Mouse (Mus musculus) testis, adult 10 weeks (tissue): ENCODE measurements around the gene Zkscan5. TPM values are rescaled to one million over a fixed set of nuclear protein-coding genes. Genes with fewer than 3 reads are reported as not detected.

Experiments used
- polyA plus RNA-seq: library from polyadenylated mRNA; stranded (reverse); fragments of 350-450 nt; fragmentation: Illumina TruSeq; extraction: RNeasy Lipid Tissue Mini Kit (QIAGEN cat#74804); gene quantifications from one replicate; pipeline ENCODE4 v1.2.3, GENCODE M21; 2014; ENCODE audit warnings: low read depth, low replicate concordance

Gene Zkscan5
- polyA plus RNA-seq: 11.5 TPM

DNA sequence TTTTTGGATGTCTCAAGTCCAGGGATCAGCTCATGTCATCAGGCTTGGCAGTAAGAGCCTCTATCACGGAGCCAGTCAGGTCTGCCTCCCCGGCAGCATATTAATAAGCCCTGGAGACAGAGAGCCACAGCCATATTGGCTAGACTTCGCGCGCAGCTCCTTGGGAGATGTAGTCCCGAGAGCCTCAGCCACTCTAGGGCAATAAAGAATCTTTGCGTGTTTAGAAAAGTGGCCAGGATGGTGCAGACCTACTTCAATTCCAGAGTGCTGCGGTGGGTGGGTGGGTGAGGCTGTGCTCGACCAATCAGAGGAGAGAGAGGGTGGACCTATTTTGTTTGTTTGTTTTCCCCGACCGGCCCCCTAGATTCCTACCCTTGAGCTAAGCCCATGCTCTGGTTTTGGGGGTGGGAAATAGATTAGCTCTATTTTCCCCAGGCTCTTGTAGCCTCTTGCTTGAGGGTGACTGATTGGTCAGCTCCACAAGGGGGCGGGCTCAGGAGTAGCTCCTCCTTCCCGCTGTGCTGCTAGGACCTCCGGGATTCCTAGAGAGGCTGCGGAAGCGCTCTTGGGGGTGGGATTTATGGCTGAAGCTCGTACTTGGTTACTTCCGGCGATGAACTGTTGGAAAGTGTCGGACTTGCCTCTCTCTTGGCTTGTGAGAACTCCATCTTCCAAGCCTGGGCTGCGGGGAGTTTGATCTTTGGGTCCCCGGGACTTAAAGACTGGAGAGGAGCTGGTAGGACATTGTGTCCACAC is at the start of gene Zkscan5:
TSS of gene Zkscan5 (plus strand) at position 627 of the 756 bp plus-strand sequence.

DNA sequence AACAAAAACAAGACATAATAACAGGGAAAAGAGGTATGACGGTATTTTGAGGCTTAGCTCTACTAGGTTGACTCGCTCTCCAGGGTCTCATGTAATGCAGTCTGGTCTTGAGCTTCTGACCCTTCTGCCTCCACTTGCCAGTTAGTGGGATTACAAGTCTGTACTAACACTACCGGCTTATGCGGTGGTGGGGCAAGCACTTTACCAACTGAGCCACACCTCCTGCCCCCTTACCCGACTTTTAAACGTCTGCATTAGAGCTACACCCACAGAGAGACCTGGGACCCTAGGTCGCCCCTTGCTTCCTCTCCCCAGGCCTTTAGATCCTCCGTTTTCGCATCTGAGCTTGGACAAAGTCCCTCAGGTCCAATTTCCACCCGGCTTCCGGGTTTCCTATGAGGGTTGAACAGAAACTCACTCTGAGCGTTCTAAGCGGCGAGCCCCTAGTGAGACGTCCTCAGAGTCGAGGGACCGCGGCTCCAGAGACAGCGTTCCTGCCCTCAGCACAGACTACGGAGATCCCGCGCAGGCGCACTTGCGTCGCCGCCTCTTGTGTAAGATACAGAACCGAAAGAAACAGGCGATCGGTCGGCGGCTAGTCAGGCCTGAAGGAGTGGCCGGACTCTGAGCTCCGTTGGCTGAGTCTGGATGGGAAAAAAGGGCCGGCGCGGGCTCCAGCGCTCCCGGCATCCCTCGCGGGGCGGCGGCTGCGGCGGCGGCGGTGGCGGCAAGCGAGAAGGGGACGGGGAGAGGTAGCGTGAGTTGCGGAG is 37.6 kb upstream of the Zkscan5 start, which contains the start of the genes Ptcd1 and Cpsf4:
TSS of gene Ptcd1 (minus strand) at position 573 of the 770 bp plus-strand sequence.
TSS of gene Cpsf4 (plus strand) at position 678 of the 770 bp plus-strand sequence.

DNA sequence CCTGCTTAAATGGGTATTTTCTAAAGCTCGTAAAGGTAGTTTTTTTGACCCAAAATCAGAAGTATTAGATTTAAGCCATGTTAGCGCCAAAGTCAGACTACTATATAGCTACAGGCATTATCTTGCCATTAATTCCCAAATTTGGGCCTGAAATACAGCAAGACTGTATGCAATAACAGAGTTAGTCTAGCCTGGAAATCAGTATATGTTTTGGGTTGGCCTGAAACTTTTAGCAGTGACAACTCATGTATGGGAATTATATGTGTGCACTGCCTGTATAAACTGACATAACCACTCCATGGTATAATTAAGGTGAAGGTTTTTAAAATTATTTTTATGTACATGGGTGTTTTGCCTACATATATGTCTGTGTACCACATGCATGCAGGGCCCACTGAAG is 12.4 kb upstream of the Zkscan5 start, which contains the start of gene Atp5j2:
TSS of gene Atp5j2 (minus strand) at position 101 of the 400 bp plus-strand sequence.

DNA sequence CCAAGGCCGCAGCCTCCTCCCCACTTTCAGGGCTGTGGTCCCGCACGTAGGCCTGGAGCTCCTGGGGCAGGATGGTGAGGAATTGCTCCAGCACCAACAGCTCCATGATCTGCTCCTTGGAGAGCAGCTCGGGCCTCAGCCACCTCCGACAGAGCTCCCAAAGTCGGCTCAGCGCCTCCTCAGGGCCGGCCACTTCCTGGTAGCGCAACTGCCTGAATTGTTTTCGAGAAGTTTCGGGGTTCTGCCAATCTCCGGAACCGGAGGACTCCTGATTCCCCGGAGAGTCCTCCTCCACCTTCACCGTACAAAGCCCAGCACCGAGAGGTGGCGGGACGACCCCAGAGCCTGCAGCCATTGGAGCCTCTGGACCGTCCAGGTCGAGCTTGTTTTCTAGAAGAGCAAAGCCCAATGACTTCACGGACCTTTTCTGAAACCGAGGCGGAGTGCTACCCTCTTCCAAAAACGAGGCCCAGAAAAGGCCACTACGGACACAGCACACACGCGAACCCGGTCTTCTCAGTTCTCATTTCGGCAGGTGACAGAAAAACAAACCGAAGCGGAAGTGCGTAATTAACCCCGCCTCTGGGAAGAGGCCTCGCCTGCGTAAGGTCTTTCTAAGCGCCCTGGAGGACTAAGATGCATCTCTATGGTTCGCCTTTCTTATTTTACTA is 2.9 kb upstream of the Zkscan5 start, which contains the start of gene Zkscan14:
TSS of gene Zkscan14 (minus strand) at position 548 of the 671 bp plus-strand sequence.

DNA sequence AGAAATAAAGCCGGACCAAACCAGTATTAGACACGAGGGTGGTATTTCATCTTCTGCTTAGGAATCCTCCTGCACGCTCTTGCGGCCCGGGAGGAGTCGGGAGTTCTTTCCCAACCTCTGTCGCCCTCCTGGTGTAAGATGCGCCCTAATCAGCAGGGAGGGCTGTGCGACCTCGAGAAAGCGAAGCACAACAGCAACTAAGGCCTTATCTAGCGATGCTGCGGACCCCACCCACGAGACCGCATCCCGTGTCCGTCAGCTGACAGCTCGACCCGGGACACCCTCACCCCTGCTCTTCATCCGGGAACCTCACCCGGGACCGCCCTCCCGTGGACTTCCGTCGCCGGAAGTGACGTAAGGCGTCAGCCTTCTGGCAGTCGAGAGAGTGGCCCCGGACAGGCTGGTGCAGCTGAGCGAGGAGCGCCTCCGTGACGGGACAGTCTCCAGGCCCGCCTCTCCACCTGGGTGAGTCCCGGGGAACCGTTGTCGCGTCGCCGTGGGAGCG is 27.1 kb downstream of the Zkscan5 start, which contains the start of gene Zfp655:
TSS of gene Zfp655 (plus strand) at position 349 of the 505 bp plus-strand sequence.

Other genes with a start within 250 kb of the Zkscan5 start
- gene Smurf1, start 238.7 kb upstream of the Zkscan5 start, polyA plus RNA-seq: 26.5 TPM
- 52.5 TPM for gene Gm4871, start 171.8 kb upstream of the Zkscan5 start, polyA plus RNA-seq
- 98.7 TPM for gene 1700018F24Rik, start 161.6 kb upstream of the Zkscan5 start, polyA plus RNA-seq
- 33.9 TPM for gene Arpc1a, start 120.7 kb upstream of the Zkscan5 start, polyA plus RNA-seq
- 0.15 TPM for gene Kpna7, start 120.5 kb upstream of the Zkscan5 start, polyA plus RNA-seq
- 6.2 TPM for gene Arpc1b, start 90.3 kb upstream of the Zkscan5 start, polyA plus RNA-seq
- 46.0 TPM for gene Pdap1, start 64.3 kb upstream of the Zkscan5 start, polyA plus RNA-seq
- 259 TPM for gene Bud31, start 64.2 kb upstream of the Zkscan5 start, polyA plus RNA-seq
- gene Ptcd1, start 37.5 kb upstream of the Zkscan5 start, polyA plus RNA-seq: 1.6 TPM
- 3.9 TPM for gene Cpsf4, start 37.3 kb upstream of the Zkscan5 start, polyA plus RNA-seq
- 12.5 TPM for gene Atp5j2, start 12.5 kb upstream of the Zkscan5 start, polyA plus RNA-seq
- gene Zkscan14, start 2.7 kb upstream of the Zkscan5 start, polyA plus RNA-seq: 2.4 TPM
- gene Zfp655, start 27.2 kb downstream of the Zkscan5 start, polyA plus RNA-seq: 31.9 TPM
- gene Zscan25, start 75.9 kb downstream of the Zkscan5 start, polyA plus RNA-seq: 0.11 TPM
- gene Cyp3a57, start 140.7 kb downstream of the Zkscan5 start, polyA plus RNA-seq: 0.60 TPM